Mouse (Mus musculus) liver (tissue): Measurements from ENCODE around the gene Vhl.
"Not testable (repeated sequence)": the region's sequence is repeated elsewhere in the genome, so short reads cannot be mapped to it uniquely, and the experiment has no call there.

Experiments
- DNase-seq: peaks from one replicate; pipeline ENCODE4 v3.0.0-alpha.2; 2020; ENCODE audit warnings: mixed read lengths

Gene Vhl

DNA sequence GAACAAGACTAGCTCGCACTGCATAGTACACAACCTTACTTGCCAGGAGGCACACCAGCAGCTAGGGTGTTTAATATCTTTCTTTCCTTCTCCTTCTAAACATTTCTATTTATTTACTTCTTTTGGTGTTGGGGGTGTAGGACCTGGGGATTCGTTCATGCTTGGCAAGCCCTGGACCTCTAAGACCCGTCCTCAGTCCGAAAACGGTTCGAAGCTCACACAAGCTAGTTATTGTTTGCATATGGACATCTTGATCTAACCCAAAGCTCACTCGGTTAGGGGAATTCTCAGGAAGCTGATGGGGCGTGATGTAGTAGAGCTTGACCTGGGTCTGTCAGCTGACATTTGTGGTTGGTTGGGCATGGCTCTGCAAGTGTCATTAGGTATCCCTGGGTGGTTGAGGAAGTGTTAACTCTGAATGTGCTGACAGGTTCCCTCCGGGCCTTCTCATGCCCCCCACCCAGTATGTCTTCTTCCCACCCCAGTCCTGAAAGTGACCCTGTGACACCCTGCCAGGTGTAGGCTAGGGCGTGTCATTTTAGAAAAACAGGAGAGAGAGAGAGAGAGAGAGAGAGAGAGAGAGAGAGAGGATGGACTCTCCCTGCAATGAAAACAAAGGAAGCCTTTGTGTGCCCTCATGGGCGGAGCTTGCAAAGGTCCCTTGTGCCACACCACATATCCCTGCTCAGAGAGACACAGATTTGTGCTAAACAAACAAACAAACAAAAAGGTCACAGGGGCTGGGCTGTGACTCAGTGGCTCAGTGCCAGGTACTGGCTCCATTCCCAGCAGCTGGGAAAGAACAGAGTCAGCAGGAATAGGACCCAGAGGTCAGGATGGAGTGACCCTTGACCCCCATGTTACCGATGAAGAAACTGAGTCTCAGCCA is 37.8 kb downstream of the Vhl start:
- no peak for DNase-seq

DNA sequence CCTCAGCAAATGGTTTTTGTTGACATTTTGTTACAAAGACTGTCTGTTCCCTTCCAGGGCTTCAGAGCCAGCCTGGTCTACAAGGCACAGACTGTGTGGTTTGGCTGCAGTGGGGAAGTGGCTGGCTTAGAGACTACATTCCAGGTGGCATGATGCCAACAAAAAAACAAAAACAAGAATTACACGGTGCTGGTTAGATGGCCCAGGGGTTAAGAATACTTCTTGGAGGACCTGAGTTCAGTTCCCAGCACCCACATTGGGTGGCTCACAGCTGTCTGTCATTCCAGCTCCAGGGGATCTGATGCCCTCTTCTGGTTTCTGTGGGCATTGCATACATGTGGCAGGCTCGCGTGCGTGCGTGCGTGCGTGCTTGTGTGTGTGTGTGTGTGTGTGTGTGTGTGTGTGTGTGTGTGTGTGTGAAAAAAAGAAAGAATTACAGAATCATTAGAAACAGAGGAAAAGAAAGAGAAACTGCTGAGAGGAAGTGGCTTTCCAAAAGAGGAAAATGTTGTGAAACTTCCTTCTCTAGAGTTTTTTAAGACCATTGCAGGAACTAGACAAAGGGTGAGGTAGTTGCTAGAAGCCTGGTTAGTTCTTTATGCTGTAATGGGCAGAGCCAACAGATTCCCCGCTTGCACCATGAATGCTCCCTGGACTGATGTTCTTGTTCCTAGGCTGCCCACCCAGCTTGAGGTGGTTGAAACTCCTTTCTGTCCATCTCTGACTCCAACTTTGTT is 39.4 kb downstream of the Vhl start:
- no peak for DNase-seq

DNA sequence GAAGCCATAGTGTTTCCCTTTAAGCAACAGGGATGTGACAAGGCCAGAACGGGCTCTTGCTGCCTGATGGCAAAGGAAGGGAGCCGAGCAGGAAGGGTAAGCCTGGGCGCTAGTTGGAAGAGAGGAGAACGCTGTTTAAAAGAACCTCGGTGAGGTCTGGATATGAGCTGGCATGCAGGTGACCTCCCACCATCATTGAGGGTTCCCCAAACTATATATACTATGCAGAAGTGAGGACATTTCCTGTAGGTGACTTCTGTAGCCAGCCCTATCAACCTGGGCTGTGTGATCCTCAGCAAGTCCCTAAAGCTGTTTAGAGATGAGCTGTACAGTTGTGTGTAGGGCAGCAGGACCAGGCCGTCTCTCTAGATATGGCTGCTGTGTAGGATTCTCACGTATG is 40.5 kb downstream of the Vhl start:
- no peak for DNase-seq

DNA sequence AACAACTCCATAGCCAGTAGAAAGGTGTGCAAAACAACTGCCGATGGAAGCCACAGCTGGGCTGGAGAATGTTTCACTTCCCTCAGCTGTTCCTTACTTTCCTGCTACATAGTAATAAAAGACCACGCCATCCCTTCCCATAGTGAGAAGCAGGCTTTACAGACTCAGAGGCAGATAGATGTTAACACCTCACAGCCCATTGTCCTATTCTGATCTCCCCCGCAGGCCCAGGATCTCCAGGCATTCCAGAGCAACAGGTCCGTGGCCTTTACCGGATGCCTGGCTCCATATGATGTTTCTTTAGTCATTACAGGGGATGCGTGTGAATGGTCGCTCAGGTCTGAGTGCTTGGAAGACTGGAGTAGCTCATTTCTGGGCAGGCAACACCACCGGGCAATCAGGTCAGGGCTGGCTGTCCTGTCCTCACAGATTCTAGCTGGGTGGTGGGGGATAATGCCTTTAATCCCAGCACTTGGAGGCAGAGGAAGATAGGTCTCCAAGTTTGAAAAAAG is 43.9 kb downstream of the Vhl start:
- no peak for DNase-seq

DNA sequence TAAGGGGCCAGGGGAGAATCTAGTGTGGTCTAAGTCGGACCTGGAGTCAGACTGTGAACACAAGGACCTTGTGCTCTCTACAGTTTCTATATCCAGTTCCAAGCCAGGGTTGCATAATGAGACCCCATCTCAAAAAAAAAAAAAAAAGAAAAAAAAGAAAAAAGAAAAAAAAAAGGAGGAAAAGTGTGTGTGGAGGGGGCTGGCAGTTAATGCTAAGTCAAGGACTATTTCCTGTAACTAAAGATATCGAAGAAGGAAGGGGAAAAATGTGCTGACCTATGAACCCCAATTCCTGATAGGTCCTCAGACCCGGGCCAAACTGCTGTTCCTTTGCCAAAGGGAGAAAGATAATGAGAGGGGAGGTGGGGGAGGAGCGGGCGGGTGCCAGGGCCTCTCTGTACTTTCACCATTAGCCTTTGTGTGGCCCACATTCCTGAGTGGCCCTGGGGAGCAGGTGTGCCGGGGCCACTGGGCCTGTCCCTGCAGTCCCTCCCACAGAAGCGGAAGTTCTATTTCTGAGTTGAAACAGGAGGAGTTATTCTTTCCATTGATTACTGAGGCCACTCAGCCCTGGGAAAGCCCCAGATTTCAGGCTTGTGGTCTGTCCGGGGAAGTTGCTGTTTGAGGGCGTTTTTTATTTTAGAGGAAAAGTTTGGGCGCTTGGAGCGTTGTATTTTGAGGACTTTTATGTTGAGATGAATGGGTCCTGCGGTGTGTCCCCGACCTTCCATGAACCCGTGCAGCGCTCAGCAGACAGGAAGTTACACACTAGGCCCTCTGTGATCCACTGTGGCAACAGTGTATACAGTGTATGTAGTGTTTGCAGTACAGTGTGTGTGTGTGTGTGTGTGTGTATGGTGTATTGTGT is 44.8 kb downstream of the Vhl start:
- DNase-seq: peak; percentile 48

DNA sequence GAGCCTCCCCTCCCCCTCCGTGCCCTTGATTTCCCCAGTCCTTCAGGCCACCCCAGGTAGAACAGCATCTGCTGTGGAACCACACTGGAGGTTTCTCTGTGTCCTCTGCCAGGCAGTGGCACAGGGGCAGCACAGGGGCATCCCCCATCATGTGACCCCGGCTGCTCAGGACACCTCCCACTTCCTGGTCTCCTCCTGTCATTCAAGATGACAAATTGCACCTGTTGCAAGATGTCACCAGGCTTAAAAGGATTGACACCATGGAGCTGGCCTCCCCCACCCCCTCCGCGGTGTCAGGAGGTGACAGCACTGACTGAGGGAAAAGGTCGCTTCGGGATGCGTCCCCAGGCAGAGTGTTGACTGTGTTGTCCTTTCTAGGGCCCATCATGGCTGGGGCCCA is 46.1 kb downstream of the Vhl start:
- no peak for DNase-seq

DNA sequence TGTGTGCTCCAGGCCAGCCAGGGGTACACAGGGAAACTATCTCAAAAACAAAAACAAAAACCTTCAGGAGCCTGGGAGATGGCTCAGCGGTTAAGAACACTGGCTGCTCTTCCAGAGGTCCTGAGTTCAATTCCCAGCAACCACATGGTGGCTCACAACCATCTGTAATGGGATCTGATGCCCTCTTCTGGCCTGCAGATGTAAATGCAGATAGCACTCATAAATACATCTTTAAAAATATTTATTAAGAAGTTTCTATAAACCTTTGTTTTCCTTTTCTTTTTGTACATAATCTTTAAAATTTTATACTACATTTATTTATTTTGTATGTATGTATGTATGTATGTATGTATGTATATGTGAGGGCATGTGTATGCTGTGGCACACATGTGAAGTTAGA is 48.3 kb downstream of the Vhl start:
- not testable (repeated sequence) for DNase-seq

DNA sequence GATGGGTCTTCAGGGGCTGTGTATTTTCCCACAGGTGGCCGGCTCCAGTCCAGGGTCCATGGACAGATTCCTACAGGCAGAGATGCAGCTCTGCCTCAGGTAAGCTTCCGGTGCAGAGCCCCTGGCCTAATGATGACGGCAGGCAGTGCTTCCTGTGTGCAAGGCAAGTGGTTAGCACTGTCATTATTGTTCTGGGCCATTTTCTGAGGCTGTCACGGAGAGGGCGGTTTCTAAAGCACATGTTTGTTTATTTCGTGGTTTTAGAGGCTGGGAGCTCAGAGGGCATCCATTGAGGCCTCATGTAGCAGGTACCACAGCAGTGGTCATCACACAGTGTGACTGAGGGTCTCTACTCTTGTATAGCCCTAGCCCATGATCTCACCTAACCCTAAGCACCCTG is 49.2 kb downstream of the Vhl start:
- DNase-seq: no peak

DNA sequence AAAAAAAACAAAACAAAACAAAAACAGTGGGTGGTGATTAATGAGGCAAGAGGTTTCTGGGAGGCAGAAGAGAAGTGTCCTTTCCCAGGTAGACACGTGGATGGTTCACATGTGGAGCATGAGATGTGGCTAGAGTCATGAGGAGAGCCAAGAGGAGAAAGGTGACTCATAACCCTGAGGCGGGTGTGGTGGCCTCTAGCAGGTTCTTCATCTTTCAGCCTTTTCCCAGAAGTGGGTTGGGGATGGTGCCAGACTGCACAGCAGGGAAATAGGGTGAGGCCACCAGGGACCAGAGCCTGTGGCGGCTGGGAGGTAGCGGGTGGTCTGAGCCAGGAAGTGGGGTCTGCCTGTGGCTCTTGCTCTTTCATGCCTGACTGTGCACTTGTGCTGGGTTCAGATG is 51.5 kb downstream of the Vhl start:
- DNase-seq: no peak

DNA sequence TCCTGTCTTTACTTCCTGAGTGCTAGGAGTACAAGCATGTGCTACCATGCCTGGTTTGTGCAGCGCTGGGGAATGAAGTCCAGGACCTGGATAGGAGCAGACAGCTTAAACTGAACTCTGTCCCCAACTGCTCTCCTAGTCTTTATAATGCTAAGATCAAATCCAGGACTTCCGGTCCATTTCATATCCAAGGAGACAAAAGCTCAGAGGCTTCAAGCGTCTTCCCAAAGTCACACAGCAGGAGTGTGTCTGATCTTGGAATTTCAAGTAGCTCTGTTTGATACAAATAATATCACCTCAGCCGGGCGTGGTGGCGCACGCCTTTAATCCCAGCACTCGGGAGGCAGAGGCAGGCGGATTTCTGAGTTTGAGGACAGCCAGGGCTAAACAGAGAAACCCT is 52.2 kb downstream of the Vhl start:
- no peak for DNase-seq

DNA sequence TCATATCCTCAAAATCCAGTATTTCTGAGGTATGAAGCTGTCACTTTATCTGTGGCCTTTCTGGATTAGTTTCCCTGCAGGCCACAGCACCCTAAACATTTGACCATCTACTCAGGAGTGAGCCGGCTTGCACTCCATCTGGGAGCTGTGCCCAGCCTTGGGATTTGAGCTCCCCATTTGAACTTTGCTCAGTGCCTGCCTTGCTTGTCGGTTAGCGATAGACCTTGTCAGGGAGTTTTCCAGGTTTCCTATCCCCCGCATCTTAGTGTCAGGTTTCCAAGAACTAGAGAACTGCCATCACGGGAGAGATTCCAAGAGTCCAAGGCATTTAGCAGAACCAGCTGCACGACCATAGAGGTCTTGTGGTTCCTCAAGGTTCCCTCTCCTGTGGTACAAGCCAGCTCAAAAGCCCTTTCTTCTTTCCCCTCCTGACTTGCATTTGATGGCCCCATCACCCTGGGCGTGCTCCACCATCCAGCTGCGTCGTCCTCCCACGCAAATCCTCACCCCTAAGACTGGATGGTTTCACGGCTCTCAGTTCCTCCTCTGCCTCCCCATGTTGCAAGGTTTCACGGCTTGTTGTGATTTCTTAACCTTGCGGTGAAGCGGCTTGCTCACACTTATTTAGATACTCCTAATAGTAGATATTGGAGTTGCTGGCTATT is 53.4 kb downstream of the Vhl start:
- no peak for DNase-seq

DNA sequence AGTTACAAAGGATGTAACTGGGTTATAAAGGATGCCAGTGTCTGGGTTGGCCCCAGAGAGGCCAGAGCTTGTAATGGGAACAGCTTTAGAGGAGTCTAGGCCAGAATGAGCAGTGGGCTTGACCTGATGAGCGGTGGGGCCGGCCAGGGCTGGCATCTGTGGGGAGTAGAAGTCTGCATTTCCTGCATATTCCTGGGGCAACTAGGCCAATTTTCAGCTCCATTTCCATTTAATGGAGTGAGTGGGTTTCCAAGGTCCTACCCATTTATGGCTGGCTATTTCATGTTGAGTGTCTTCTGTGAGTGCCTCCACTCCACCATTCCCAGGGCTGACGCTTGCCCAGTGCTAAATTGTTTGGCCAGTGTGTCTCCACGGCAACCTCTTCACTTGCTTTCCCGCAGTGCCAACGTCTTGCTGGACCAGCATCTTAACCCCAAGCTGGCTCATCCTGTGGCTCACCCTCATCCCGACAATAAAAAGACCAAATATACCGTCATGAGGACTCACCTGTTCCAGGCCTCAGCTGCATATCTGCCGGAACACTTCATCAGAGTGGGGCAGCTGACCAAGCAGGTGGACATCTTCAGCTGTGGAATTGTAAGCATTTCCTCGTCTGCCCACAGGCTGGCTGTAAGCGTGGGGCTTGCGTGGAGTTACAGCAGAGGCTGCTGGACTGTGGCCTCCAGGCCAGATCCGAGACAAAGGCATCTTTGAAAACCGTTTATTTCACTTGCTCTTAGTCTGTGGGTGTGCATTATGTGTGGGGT is 54.7 kb downstream of the Vhl start:
- DNase-seq: no peak

DNA sequence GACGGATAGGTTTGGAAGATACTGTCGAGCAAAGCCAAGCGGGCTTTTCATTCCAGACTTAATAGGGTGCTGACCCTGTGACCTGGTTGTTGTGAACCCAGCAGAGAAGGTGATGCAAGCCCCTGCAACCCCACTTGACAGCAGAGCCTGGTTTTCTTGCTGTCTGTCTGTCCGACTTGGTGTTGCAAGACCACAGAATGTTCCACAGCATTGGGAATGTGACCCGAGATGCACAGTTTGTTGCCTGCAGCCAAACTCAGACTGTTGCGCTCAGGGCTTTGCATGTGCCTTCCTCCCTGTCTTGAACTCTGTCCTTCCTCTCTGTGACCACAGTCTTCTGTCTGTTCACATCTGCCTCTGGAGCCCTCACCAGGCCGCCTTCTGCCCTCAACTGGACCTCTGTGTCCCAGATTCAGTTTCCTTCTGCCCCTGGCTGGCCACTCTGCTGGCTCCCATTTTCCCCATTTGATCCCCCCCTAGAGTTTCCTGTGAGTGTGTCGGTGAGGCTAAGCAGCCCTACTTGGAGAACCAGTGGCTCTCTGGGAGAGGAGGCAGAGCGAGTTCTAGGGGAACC is 56.3 kb downstream of the Vhl start:
- no peak for DNase-seq
